Mouse (Mus musculus) B cell, adult 2 months (primary cell): ENCODE results near the gene Mgam.
"Not testable (repeated sequence)": the region's sequence is repeated elsewhere in the genome, so short reads cannot be mapped to it uniquely, and the experiment has no call there.

Source experiments
- DNase-seq, 2 experiments: peaks; one replicate each; pipeline ENCODE4 v3.0.0; 2022

Gene Mgam

GRCm38 (mm10) chr6:40628406-40629000 lies at the start of gene Mgam:
Gene Mgam (plus strand): TSS chr6:40628831.
- DNase-seq: no peak

- DNase-seq: no peak
These were observed 44.3 kb upstream of the Mgam start for GRCm38 (mm10) chr6:40584336-40584735.

DNA sequence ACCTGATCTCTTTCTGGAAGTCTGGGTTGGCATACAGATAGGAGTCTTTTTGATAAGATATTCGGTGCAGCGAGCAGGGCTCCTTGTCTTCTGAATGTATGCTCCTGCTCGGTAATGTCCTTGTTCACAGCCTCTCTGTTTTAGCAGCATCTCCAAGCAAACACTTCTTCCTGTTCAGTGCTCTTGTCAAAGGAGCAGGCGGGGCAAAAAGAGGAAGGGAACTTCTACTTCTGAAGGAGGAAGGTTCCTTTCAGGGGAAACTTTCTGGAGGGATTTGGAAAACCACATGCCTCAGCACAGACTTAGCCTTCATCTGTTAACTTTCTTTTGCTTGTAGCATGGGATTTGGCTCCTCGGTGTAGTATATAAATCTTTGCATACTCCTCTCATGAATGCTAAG lies 43.0 kb upstream of the Mgam start, which contains the start of gene Clec5a:
Gene Clec5a (minus strand): TSS at position 177 of the 400 bp plus-strand sequence.
- DNase-seq: no peak

DNA sequence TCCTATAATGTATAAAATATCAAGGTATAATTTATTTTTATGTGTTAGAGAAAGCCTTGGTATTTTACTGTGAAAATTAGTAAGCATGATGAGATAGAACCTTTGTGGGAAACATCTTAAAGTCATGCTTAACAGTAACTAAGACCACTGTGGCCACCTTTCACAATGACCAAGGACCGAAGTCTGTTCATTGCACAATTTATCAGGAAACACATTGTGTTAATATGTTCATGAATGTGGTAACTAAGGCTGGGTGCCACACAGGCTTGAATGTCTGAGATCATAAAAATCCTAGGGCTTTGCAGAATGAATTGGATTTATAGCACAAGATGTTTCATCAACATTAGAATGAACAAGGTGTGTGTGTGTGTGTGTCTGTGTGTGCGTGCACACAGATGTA lies 40.3 kb upstream of the Mgam start:
- no peak for DNase-seq

DNA sequence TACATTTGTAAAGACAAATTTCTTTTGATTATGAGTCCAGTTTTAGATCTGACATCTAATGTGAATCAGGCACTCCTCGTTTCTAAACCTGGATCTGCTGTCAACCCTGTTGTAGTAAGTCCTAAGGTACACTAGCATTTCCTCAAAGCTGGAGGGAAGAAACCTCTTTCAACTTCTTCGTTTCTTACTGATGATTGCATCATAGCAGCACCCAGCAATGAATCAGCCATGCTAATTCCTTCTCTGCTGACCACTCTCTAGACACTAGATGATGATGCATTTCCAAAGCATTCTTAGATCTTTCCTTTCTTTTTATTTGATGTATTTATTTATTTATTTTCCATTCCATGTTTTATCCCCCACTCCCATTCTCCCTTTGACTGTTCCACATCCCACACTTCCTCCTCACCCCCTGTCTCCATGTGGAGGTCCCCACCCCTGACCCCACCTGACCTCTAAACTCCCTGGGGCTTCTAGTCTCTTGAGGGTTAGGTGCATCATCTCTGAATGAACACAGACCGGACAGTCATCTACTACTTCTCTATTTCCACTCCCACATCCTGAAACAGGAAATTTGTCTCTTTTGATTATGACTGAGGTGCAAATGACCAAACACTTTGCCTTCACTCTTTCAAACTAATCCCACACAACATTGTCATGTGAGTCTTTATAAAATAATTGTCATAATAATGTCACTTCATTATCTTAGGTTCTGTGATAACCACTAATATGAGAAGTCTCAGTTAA lies 33.7 kb upstream of the Mgam start:
- DNase-seq: no peak

DNA sequence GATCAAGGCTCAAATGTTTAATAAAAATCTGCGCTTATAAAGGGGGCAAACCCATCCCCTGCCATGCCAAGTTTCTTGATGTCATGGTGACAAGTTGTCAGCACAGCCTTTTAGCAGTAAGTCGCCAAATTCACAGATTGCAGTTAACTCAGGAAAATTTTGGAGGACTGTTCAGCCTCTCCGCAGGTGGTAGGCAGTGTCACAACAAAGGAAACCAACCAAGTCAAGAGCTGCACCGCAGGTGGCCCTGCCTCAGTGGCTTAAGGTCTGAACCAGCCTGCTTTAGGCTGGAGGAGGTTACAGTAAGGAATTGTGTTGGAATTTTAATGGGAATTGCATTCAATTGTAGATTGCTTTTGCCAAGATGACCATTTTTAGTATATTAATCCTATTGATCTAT lies 30.1 kb upstream of the Mgam start:
- not testable (repeated sequence) for DNase-seq

- DNase-seq: no peak
These were observed 21.2 kb upstream of the Mgam start for GRCm38 (mm10) chr6:40607431-40607830.

GRCm38 (mm10) chr6:40610244-40610643 lies 18.4 kb upstream of the Mgam start:
- DNase-seq: no peak

- DNase-seq: no peak
These were observed 15.3 kb upstream of the Mgam start, which contains the start of gene Tas2r138 for GRCm38 (mm10) chr6:40613260-40613852. Gene Tas2r138 (minus strand): TSS chr6:40613310.

GRCm38 (mm10) chr6:40617965-40618364 lies 10.7 kb upstream of the Mgam start:
- DNase-seq: peak; percentile 4 to 8

GRCm38 (mm10) chr6:40626111-40626510 lies 2.5 kb upstream of the Mgam start:
- no peak for DNase-seq

DNA sequence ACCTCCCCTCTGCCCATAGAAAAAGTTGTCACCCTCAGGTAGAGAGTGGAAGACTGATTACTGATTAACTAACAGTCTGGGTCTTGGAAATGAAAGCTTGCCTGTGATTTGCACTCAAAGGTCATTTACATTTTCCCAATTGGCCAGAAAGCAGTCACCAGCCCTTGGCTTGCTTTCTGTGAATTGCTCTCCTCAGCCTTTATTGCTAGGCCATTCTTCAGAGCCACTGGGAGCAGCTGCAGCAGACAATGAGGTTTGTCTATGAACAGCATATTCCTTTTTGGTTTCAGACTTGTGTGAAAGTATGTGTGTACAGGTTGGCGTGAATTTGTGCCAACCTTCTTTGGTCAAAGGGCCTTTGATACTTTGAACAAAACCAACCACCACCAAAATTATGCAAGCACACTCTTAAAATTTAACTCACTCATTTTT lies 6.0 kb downstream of the Mgam start:
- no peak for DNase-seq

DNA sequence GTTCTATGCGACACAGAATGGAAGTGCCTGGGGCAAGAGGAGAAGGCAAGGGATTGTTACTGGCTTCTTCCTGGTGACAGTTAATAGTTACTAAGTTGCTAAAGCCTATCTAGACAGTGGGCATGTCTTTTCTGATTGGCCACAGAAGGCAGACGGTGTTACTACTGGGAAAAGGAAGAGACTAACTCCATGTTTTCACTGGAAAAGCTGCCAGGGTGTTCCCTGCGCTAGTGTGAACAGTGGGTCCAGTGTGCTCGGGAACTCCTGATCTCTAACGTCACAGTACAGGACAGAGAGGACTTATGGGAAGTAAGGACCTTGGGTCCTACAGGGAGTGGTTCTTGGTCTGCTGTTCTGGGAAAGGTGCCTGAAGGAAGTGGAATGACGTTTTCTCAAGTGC lies 6.9 kb downstream of the Mgam start:
- no peak for DNase-seq

GRCm38 (mm10) chr6:40637755-40638154 lies 9.1 kb downstream of the Mgam start:
- DNase-seq: no peak

- DNase-seq: no peak
These were observed 12.3 kb downstream of the Mgam start for GRCm38 (mm10) chr6:40640710-40641538.

- DNase-seq: no peak
These were observed 17.1 kb downstream of the Mgam start for GRCm38 (mm10) chr6:40645701-40646100.

GRCm38 (mm10) chr6:40650953-40651352 lies 22.3 kb downstream of the Mgam start:
- DNase-seq: no peak

- no peak for DNase-seq
These were observed 32.3 kb downstream of the Mgam start for GRCm38 (mm10) chr6:40660930-40661329.

DNA sequence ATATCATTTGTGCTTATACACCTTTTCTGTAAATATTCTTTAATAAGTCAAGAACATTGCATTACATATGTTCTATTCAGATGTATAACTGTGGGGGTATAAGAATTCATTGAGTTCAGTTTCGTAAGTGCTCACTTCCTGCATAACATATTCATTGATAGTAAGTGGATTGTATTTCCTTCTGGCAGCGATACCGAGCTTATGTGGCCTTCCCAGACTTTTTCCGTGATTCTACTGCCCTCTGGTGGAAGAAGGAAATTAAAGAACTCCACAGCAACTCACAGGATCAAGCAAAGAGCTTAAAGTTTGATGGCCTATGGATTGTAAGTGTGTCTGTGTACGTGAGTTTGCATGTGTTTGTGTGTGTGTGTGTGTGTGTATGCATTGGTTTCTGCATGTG lies 60.5 kb downstream of the Mgam start:
- peak; percentile 14 to 30 for DNase-seq

GRCm38 (mm10) chr6:40692007-40692406 lies 63.4 kb downstream of the Mgam start:
- DNase-seq: not testable (repeated sequence)

DNA sequence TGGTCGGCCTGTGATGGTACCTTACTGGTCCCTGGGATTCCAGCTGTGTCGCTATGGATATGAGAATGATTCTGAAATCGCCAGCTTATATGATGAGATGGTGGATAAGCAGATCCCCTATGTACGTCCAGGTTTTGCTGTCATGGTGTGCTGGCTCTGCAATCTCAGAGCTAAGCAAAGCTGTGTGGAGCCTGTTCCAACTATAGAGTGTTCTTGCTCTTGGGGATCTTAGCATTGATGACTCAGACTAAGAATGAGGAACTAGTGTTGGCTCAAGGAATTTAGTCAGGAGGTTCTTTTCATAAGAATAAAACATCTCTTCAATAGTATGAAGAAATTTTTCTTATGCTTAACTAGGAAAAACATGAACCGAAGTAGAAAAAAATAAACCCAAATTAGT lies 84.9 kb downstream of the Mgam start:
- DNase-seq: not testable (repeated sequence)

DNA sequence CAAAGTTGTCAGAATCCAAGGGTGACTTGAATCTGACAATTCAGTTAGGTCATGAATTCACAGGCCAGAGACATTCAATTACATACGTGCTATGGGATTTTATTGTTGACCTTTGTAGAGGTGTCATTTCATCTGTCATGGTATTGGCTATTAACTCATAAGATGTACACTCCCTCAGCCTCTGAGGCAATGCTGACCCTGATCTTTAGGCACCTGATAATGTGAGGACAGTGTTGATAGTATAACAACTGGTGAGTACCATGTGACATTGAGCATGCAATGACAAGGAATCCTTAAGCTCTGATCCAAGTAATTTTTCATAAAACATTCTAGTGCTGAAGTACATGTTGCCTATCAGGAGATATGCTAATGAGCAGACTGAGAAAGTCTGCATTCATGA lies 87.1 kb downstream of the Mgam start:
- DNase-seq: no peak

- DNase-seq: not testable (repeated sequence)
These were observed 99.9 kb downstream of the Mgam start for GRCm38 (mm10) chr6:40728506-40728905.
